Mouse (Mus musculus): ENCODE measurements at regions not wholly inside any gene's neighbourhood (a gene's known extent, or its start where the extent isn't known, plus 50 kb on each side); places are given as distances from the start of the nearest gene placed in this dataset.

DNA sequence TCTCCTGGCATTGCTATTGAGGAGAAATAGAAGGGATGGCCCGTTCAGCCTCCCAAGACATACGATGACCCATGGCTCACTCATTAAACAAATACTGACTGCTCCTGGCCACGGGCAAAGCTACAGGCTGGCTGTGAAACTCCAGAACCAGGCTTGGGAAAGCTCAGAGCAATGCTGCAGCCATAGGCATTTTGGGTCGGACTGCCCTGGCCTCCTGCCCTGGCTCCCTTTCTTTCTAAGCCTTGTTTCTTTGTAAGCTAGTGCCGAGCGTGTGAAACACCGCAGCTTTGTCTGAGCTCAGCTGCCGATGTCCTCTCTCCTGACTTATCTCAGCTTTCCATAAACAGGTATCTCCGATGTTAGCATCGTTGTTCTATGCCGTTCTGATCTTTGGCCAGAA, 316.9 kb downstream of the Gm45692 start:
- no peaks in the 10 kb centered on the region for H3K36me3 ChIP-seq
- no peak overlapping the region for H3K4me2 ChIP-seq
- H3K9ac ChIP-seq = no peak overlapping the region
- H3K4me3 ChIP-seq (replicated peaks) = no peak overlapping the region
- ATAC-seq (ENCODE audit: insufficient read depth, low FRiP score, low read depth) = no peak
- WGBS = 82% methylated on average over 11 of the region's 11 CpGs
- H3K9me3 ChIP-seq = no peaks in the 10 kb centered on the region
- H3K27ac ChIP-seq = no peak overlapping the region
- H3K27me3 ChIP-seq (replicated peaks) = no peaks in the 10 kb centered on the region
- H3K4me1 ChIP-seq = 0 out of 2 replicates have a peak, but pooled peaks cover 2% of the 10 kb centered on the region

DNA sequence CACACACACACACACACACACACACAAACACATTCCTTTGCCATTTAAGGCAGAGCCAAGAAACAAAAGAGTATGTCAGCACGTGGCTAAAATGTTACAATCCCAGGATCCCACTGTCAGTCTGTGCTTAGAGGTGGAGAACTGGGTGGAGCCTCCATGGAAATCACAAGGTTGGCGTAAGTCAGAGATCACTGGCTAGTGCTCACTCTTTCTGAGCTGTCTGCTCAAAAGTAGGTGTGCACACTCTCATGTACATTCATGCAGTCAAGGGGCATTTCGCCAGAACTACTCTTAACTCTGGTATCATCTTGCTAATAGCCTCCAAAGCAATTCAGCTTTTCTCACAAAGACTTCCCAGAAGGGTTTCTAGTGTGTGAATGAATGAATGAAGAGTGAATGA, 318.2 kb downstream of the Gm45692 start:
- Histone ChIP-seq H3K9ac (no peak overlapping the region), H3K36me3 (no peaks in the 10 kb centered on the region), H3K27me3 (replicated peaks) (no peaks in the 10 kb centered on the region), H3K4me2 (no peak overlapping the region), H3K27ac (no peak overlapping the region), H3K9me3 (no peaks in the 10 kb centered on the region), H3K4me1 (0 out of 2 replicates have a peak, but pooled peaks cover 2% of the 10 kb centered on the region), H3K4me3 (replicated peaks) (no peak overlapping the region)
- ATAC-seq (ENCODE audit: insufficient read depth, low FRiP score, low read depth) = no peak
- 72% methylated on average over 3 of the region's 3 CpGs for WGBS

DNA sequence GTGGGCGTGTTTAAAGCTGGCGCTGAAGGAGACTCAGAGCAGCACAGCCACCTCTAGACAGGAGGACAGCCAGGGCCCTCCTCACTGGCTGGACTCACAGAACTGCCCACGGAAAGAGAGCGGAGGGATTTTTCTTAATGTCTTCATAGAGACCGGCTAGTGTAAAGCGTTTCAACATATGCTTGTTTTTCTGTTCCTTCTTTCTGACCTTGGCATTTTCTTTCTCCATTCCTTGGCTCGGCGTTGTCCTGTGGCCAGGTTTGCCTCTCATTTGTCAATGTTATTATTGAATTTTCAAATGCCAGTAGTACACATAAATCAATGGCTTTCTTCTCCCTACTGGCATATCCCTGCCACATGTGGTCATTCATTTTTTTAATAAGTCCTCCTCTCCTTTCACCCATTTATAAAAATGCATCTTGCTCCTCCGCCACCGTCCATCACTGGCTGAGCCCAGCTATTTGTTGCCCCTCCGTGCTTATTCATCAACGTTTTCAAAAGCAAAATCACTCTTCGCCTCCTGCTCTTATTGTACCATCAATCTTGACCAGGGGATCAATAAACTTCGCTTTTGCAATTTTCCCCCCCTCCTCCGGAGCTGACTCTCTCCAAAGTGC, 319.0 kb downstream of the Gm45692 start:
- Histone ChIP-seq H3K9me3 (no peaks in the 10 kb centered on the region), H3K27me3 (replicated peaks) (no peaks in the 10 kb centered on the region), H3K36me3 (no peaks in the 10 kb centered on the region), H3K4me3 (replicated peaks) (peak overlapping the region; percentile 22), H3K4me2 (peak overlapping the region; percentile 46), H3K9ac (no peak overlapping the region), H3K27ac (no peak overlapping the region), H3K4me1 (0 out of 2 replicates have a peak, but pooled peaks cover 2% of the 10 kb centered on the region)
- ATAC-seq (ENCODE audit: insufficient read depth, low FRiP score, low read depth) = no peak
- WGBS = 48% methylated on average over 15 of the region's 15 CpGs

DNA sequence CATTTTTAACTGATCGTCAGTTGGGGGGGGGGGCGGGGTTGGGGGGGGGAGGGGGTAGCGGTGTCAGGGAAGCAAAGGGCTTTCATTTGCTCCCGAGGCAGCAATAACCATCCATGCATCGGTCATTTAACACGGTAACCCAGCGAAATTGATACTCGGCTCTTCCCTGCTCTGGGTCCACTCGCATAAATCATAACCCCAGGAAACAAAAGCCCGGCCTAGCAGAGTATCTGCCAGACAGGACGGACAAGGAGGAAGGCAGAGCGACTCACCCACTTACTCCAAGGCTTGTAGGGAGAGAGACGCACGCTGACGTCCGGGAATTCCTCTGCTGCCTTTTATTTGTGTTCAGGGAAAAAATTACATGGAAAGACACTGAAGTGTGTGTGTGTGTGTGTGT, 319.5 kb downstream of the Gm45692 start:
- no peaks in the 10 kb centered on the region for H3K9me3 ChIP-seq
- no peak overlapping the region for H3K9ac ChIP-seq
- H3K27me3 ChIP-seq (replicated peaks) = no peaks in the 10 kb centered on the region
- WGBS = 9% methylated on average over 16 of the region's 16 CpGs
- H3K27ac ChIP-seq = no peak overlapping the region
- no peaks in the 10 kb centered on the region for H3K36me3 ChIP-seq
- ATAC-seq (ENCODE audit: insufficient read depth, low FRiP score, low read depth) = no peak
- H3K4me3 ChIP-seq (replicated peaks) = peak overlapping the region; percentile 22
- H3K4me1 ChIP-seq = 0 out of 2 replicates have a peak, but pooled peaks cover 2% of the 10 kb centered on the region
- H3K4me2 ChIP-seq = peak overlapping the region; percentile 46

DNA sequence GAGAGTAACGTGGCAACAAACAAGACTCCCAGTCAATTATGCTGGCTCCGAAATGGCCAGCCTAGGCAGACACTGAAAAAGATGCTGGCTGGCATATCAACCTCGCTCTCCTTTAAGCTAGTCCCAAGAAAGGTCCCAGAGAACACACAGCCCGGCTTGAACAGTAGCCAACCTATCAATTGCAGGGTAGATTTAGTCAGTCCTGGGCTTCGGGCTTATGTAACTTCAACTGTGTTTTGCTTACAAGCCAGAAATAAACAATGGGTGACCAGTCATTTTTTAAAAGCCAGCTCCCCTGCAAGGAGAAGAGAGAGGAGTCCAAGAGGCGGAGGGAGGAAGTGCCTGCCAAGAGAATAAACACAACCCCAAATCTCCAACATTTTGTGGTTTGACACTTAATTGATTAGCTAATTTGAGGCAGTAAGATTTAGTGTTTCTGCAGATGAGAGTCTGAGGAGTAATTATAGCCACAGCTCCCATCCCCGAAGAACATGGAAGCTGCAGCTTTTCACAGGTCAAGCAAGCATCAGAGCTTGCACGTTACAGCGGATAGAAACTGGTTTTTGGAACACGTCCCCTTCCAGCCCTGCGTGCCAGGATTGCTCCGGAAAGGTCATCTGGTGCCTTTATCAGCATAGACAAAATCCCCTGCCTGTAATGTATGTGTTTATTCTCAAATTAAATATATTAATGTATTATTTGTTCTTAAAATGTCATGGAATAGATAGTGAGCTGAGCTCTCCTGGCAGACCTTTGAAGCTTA, 322.1 kb downstream of the Gm45692 start:
- Histone ChIP-seq H3K4me2 (no peak overlapping the region), H3K36me3 (no peaks in the 10 kb centered on the region), H3K4me1 (0 out of 2 replicates have a peak, but pooled peaks cover 2% of the 10 kb centered on the region), H3K9me3 (no peaks in the 10 kb centered on the region), H3K9ac (no peak overlapping the region), H3K27ac (0 out of 2 replicates have a peak overlapping the region, but pooled peaks have one; percentile 23), H3K4me3 (replicated peaks) (no peak overlapping the region), H3K27me3 (replicated peaks) (no peaks in the 10 kb centered on the region)
- 34% methylated on average over 12 of the region's 12 CpGs for WGBS
- ATAC-seq (ENCODE audit: insufficient read depth, low FRiP score, low read depth) = no peak

DNA sequence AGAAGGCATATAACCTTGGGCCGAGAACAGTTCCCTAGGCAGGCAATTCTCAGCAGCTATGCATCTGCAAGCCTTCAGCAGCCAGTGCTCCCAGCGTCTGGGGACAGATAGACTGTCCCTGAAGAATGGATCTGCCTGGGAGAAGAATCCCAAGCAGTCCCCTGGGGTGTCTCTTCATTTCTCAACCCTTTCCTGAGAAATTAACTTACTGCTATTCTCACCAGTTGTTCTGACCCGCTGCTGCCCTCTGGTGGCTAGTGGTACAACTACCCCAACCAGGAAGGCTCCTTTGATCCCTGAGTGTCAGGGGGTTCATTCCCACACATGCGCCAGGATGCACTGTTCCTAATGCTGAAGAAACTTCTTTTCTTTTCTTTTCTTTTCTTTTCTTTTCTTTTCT, 323.7 kb downstream of the Gm45692 start:
- H3K9ac ChIP-seq = no peak overlapping the region
- no peak overlapping the region for H3K4me2 ChIP-seq
- no peak overlapping the region for H3K27ac ChIP-seq
- ATAC-seq (ENCODE audit: insufficient read depth, low FRiP score, low read depth) = no peak
- no peaks in the 10 kb centered on the region for H3K9me3 ChIP-seq
- 0 out of 2 replicates have a peak, but pooled peaks cover 2% of the 10 kb centered on the region for H3K4me1 ChIP-seq
- 58% methylated on average over 4 of the region's 4 CpGs for WGBS
- no peak overlapping the region for H3K4me3 ChIP-seq (replicated peaks)
- H3K36me3 ChIP-seq = no peaks in the 10 kb centered on the region
- no peaks in the 10 kb centered on the region for H3K27me3 ChIP-seq (replicated peaks)

DNA sequence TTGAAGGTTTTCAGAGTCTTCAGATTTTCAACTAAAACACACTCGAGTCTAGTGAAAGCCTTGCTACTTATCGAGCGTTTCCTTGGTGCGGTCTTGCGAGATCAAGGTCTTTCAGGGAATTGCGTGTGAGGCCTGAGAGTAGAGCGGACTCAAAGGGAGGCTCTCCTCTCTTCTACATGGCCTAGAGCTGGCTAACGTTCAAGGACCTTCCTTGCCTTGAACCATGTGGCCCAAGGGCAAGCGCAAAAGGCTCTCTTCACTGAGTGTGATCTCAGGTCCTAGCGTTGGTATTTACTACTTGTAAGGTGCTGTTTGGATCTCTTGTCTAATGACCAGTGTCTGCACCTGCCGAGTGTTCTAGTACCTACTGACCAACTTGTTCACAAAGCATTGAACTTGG, 324.4 kb downstream of the Gm45692 start:
- H3K4me1 ChIP-seq = 0 out of 2 replicates have a peak, but pooled peaks cover 2% of the 10 kb centered on the region
- H3K9me3 ChIP-seq = no peaks in the 10 kb centered on the region
- H3K27ac ChIP-seq = no peak overlapping the region
- H3K36me3 ChIP-seq = no peaks in the 10 kb centered on the region
- no peak overlapping the region for H3K4me2 ChIP-seq
- 91% methylated on average over 11 of the region's 11 CpGs for WGBS
- no peak for ATAC-seq (ENCODE audit: insufficient read depth, low FRiP score, low read depth)
- H3K4me3 ChIP-seq (replicated peaks) = no peak overlapping the region
- no peaks in the 10 kb centered on the region for H3K27me3 ChIP-seq (replicated peaks)
- H3K9ac ChIP-seq = no peak overlapping the region

DNA sequence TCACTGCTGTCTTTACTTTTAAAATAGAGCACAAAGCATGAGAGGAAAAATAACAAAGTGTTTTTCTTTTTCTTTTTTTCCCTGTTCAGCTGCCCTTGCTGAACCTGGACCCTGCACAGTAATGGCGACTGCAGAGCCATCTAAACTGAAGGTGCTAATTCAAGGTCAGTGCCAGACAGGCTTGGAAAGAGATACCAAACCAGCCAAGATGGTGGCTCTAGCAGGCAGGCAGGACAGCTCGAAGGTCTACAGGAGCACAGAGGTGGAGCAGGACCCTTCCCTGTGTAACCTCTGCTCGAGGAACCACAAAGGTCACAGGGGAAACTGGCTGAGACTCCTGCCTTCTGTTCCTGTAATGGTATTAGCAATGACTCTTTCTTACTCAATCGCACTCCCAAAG, 326.7 kb downstream of the Gm45692 start:
- ATAC-seq (ENCODE audit: insufficient read depth, low FRiP score, low read depth) = no peak
- WGBS = 71% methylated on average over 4 of the region's 4 CpGs
- H3K4me1 ChIP-seq = no peaks in the 10 kb centered on the region

DNA sequence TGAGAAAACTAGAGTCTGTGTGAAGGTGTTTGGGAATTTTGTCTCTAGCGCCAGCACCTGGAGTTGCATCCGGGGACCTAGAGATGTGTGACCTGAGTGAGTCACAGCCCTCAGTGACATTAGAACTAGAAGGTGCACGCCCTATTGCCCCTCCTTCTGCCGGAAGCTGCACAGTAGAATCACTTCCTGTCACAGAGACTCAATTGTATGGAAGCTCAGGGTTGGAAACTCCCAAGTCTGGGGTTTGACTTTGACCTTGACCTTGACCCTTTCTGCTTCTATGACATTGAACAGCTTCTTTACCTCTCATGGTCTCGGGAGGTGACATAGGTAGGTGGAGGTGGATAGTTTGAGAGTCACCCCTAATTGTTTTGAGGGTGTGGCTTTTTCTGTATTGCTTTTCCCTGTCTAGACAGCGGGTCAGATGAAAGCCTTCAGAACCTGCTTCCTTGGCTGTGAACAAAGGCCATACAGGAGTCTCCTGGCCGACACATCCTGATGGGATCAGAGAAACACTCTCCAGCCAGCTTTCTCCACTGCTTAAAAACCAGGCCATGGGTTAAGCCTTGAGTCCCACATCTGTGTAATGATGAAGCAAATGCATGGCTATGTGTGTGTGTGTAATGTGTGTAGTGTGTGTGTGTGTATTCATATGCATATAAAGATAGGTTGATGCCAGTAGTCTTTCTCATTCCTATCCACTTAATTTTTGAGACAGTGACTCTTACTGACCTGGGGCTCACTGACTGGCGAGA, 328.7 kb downstream of the Gm45692 start:
- Histone ChIP-seq H3K9ac (no peak overlapping the region), H3K4me1 (0 out of 2 replicates have a peak, but pooled peaks cover 2% of the 10 kb centered on the region), H3K27ac (no peak overlapping the region), H3K4me2 (no peak overlapping the region), H3K27me3 (replicated peaks) (no peaks in the 10 kb centered on the region), H3K4me3 (replicated peaks) (no peak overlapping the region), H3K36me3 (no peaks in the 10 kb centered on the region), H3K9me3 (no peaks in the 10 kb centered on the region)
- ATAC-seq (ENCODE audit: insufficient read depth, low FRiP score, low read depth) = no peak
- WGBS = 78% methylated on average over 8 of the region's 8 CpGs

More for the DNA sequence above, 326.7 kb downstream of the Gm45692 start:
- no peak overlapping the region for H3K4me3 ChIP-seq (replicated peaks)
- H3K27me3 ChIP-seq (replicated peaks) = no peaks in the 10 kb centered on the region
- no peaks in the 10 kb centered on the region for H3K9me3 ChIP-seq
- H3K4me2 ChIP-seq = no peak overlapping the region
- H3K36me3 ChIP-seq = no peaks in the 10 kb centered on the region
- no peak overlapping the region for H3K27ac ChIP-seq
- no peak overlapping the region for H3K9ac ChIP-seq

DNA sequence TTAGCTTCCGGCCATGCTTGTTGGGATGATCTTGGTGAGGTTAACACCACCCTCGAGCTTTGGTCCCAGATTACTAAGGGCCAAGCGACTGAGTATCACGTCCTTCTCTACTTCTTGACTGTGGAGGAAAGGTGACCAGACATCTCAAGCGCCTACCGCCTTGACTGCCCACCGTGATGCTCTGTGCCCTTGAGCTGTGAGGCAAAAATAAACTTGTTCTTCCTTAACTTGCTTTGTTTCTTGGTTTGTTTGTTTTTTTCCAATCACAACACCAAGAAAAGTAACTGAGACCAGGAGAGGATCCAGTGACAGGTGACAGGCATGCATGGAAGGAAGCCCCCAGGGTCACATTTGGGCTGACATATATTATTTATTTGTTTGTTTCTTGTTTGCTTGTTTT, 330.0 kb downstream of the Gm45692 start:
- Histone ChIP-seq H3K9me3 (no peaks in the 10 kb centered on the region), H3K4me1 (0 out of 2 replicates have a peak, but pooled peaks cover 2% of the 10 kb centered on the region), H3K9ac (no peak overlapping the region), H3K27ac (no peak overlapping the region), H3K4me2 (no peak overlapping the region), H3K4me3 (replicated peaks) (no peak overlapping the region), H3K36me3 (no peaks in the 10 kb centered on the region), H3K27me3 (replicated peaks) (no peaks in the 10 kb centered on the region)
- WGBS = 92% methylated on average over 7 of the region's 7 CpGs
- ATAC-seq (ENCODE audit: insufficient read depth, low FRiP score, low read depth) = no peak

DNA sequence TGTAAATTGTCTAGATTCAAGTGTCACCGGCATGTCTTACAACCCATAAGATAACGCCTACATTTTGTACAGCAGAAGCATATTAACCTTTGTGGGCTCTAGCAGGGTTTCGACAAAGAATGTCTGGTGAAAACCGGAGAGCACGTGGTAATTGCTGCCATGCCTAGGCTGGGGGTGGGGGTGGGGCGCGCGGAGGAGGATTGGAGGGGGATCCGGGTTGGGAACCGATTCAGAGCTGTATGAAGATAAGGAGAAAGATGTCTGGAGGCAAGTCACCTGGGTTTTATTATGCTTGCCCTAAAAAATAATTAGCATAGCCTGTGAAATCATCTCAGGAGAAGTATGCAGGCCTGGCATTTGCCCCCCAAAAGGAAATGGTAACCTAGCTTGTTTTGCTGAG, 331.2 kb downstream of the Gm45692 start:
- Histone ChIP-seq H3K36me3 (no peaks in the 10 kb centered on the region), H3K27me3 (replicated peaks) (no peaks in the 10 kb centered on the region), H3K4me1 (0 out of 2 replicates have a peak, but pooled peaks cover 2% of the 10 kb centered on the region), H3K27ac (no peak overlapping the region), H3K4me2 (no peak overlapping the region), H3K9ac (no peak overlapping the region), H3K4me3 (replicated peaks) (no peak overlapping the region), H3K9me3 (no peaks in the 10 kb centered on the region)
- ATAC-seq (ENCODE audit: insufficient read depth, low FRiP score, low read depth) = no peak
- 66% methylated on average over 10 of the region's 10 CpGs for WGBS

Data from stomach, embryonic 15.5 days (tissue).